Mouse (Mus musculus) CH12.LX (cell line): Measurements from ENCODE around the gene Synj2bp.

Source experiments
- BHLHE40 ChIP-seq: IDR thresholded peaks from 2 replicates; pipeline ENCODE4 v1.6.1; 2011; ENCODE audit warnings: mild to moderate bottlenecking, low read depth, low read length, improper control_type of control experiment
- CTCF ChIP-seq, 2 experiments: IDR thresholded peaks in 1 of 2; conservative IDR thresholded peaks in 1 of 2; 2 replicates each; pipeline ENCODE4 v1.5.1; 2011 to 2012; ENCODE audit warnings: low read depth in 2 of 2, low read length in 2 of 2, improper control_type of control experiment in 1 of 2, inconsistent platforms in 1 of 2, mild to moderate bottlenecking in 1 of 2, moderate library complexity in 1 of 2
- E2F4 ChIP-seq: IDR thresholded peaks from 2 replicates; pipeline ENCODE4 v1.6.1; 2011; ENCODE audit warnings: low read depth, low read length, improper control_type of control experiment; ENCODE audit not compliant: insufficient replicate concordance
- ELF1 ChIP-seq: IDR thresholded peaks from 2 replicates; pipeline ENCODE4 v1.6.1; 2014; ENCODE audit warnings: low read depth, mild to moderate bottlenecking, inconsistent platforms, low read length, improper control_type of control experiment
- EP300 ChIP-seq: IDR thresholded peaks from 2 replicates; pipeline ENCODE4 v1.6.1; 2011; ENCODE audit warnings: low read length, improper control_type of control experiment
- GABPA ChIP-seq: IDR thresholded peaks from 2 replicates; pipeline ENCODE4 v1.6.1; 2012; ENCODE audit warnings: low read depth, low read length, improper control_type of control experiment, inconsistent platforms; ENCODE audit not compliant: insufficient replicate concordance
- JUN ChIP-seq: IDR thresholded peaks from 2 replicates; pipeline ENCODE4 v1.6.1; 2011; ENCODE audit warnings: low read depth, mild to moderate bottlenecking, low read length, improper control_type of control experiment, moderate library complexity; ENCODE audit not compliant: insufficient read depth
- MEF2A ChIP-seq: IDR thresholded peaks from 2 replicates; pipeline ENCODE4 v1.6.1; 2014; ENCODE audit warnings: low read depth, mild to moderate bottlenecking, inconsistent platforms, low read length, improper control_type of control experiment, borderline replicate concordance
- POLR2A ChIP-seq: IDR thresholded peaks from 2 replicates; pipeline ENCODE4 v1.6.1; 2011; ENCODE audit warnings: low read depth, mild to moderate bottlenecking, improper control_type of control experiment, low read length
- UBTF ChIP-seq: IDR thresholded peaks from 2 replicates; pipeline ENCODE4 v1.6.1; 2012; ENCODE audit warnings: low read depth, mild to moderate bottlenecking, inconsistent platforms, low read length, improper control_type of control experiment, moderate library complexity
- USF1 ChIP-seq: IDR thresholded peaks from 2 replicates; pipeline ENCODE4 v1.6.1; 2014; ENCODE audit warnings: low read depth, mild to moderate bottlenecking, inconsistent platforms, low read length, improper control_type of control experiment
- USF2 ChIP-seq: conservative IDR thresholded peaks from 2 replicates; pipeline ENCODE4 v1.6.1; 2011; ENCODE audit warnings: low read depth, low read length, improper control_type of control experiment
- ZC3H11A ChIP-seq: IDR thresholded peaks from 2 replicates; pipeline ENCODE4 v1.6.1; 2012; ENCODE audit warnings: low read depth, mild to moderate bottlenecking, inconsistent platforms, low read length, improper control_type of control experiment

DNA sequence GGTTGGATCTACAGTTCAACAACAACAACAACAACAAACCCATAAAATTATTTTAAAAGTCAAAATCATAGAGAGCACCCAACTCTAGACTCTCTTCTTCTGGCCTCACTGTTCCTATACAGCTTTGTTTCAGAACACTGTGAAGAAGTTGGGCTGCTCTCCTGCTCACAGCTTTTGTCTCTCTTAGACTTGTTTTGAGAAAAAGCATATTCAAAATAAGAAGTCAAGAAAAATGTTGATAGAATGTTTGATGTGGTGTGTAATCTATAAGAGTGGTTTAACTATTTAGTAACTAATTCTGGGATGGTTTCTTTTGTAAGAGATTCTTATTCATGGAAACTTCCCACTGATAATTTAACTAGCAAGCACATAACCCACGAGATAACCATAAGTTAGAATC, 35.7 kb upstream of the Synj2bp start, which contains the start of gene Adam21:
- TF ChIP-seq POLR2A (no peak), USF1 (no peak), GABPA (no peak), ELF1 (no peak), MEF2A (no peak), BHLHE40 (no peak), EP300 (no peak), CTCF (conservative IDR thresholded peaks at IDR 0.05 in 1 of 2, IDR thresholded peaks at IDR 0.05 in 1 of 2; ENCODE audit: low read depth in 2 of 2, low read length in 2 of 2) (no peak), USF2 (no peak), UBTF (no peak), ZC3H11A (no peak), E2F4 (no peak), JUN (no peak)
